Mouse (Mus musculus) bone marrow macrophage, adult 2 months (primary cell): ENCODE measurements at regions not wholly inside any gene's neighbourhood (a gene's known extent, or its start where the extent isn't known, plus 50 kb on each side); places are given as distances from the start of the nearest gene placed in this dataset.

ENCODE experiments used
- H3K27ac ChIP-seq: 2 replicates; pipeline ENCODE4 v1.5.1; 2012; ENCODE audit warnings: low read depth, low read length; ENCODE audit not compliant: insufficient read depth
- H3K4me1 ChIP-seq: 2 replicates; pipeline ENCODE4 v1.6.1; 2012; ENCODE audit warnings: low read length; ENCODE audit not compliant: control insufficient read depth, insufficient read depth
- H3K4me3 ChIP-seq: 2 replicates; pipeline ENCODE4 v1.5.1; 2012; ENCODE audit warnings: mild to moderate bottlenecking, low read length, moderate library complexity; ENCODE audit not compliant: insufficient read depth
- CTCF ChIP-seq: IDR thresholded peaks from 2 replicates; pipeline ENCODE4 v1.5.1; 2012; ENCODE audit warnings: low read depth, mild to moderate bottlenecking, low read length, moderate library complexity
- POLR2A ChIP-seq: IDR thresholded peaks from 2 replicates; pipeline ENCODE4 v1.6.1; 2012; ENCODE audit warnings: mild to moderate bottlenecking, low read depth, low read length, borderline replicate concordance

GRCm38 (mm10) chr2:168338819-168339218, 57.3 kb upstream of the Kcng1 start:
- no peak overlapping the region for H3K4me3 ChIP-seq
- no peak for TF ChIP-seq CTCF
- TF ChIP-seq POLR2A, result no peak
- no peaks in the 10 kb centered on the region for H3K4me1 ChIP-seq
- no peak overlapping the region for H3K27ac ChIP-seq

DNA sequence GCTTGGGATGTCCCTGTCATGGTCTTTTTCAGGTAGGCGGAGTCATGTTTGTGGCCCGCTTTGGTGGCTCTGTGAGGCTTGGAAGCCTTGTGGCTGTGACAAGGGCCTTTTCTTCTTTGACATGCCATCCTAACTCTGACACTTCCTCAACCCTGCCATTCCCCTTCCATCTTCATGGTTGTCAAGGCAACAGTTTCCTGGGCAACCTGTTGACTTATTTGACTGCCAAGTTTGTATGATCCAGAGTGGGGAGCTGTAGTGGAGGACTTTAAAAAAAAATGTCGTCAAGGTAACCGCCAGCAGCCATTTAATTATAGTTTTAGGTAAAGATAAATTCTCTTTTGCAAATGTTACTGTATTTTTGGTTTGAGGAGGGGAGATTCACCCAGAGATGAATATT, 56.8 kb upstream of the Kcng1 start:
- no peak overlapping the region for H3K4me3 ChIP-seq
- no peak for TF ChIP-seq CTCF
- no peak for TF ChIP-seq POLR2A
- no peaks in the 10 kb centered on the region for H3K4me1 ChIP-seq
- H3K27ac ChIP-seq, result no peak overlapping the region

- no peaks in the 10 kb centered on the region for H3K4me1 ChIP-seq
- TF ChIP-seq CTCF (no peak), POLR2A (no peak)
- no peak overlapping the region for H3K27ac ChIP-seq
- no peak overlapping the region for H3K4me3 ChIP-seq
These were observed 56.1 kb upstream of the Kcng1 start for GRCm38 (mm10) chr2:168337611-168338010.

DNA sequence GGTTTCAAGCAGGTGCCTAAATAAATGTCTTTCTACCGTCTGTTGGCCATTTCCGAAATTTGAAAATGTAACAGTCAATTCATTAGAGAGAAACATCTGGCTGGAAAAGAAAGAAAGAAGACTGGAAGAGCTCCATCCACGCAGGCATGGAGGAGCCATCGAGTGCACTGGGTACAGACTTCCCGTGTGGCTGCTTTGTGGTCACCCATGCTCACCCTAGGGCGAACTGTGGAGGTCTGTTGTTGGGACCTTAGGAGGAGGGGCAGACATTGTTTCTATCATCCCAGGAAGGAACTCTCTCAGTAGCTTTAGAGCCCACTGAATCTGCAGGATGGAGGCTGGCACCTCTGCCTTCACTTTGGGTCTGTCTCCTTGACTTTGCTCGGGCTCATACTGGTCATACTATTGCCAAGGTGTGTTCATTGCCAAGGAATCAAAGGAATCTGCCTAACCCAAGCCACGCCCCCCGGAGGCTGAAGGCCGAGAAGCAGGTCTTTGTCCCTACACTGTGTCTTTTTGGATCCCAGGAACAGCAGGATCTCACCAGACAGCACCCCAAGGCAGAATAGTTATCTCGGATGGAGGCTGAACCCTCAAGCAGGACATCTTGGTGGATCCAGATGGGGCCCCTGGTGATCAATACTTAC, 54.3 kb upstream of the Kcng1 start:
- no peaks in the 10 kb centered on the region for H3K4me1 ChIP-seq
- H3K4me3 ChIP-seq, result no peak overlapping the region
- TF ChIP-seq POLR2A (no peak), CTCF (no peak)
- no peak overlapping the region for H3K27ac ChIP-seq

DNA sequence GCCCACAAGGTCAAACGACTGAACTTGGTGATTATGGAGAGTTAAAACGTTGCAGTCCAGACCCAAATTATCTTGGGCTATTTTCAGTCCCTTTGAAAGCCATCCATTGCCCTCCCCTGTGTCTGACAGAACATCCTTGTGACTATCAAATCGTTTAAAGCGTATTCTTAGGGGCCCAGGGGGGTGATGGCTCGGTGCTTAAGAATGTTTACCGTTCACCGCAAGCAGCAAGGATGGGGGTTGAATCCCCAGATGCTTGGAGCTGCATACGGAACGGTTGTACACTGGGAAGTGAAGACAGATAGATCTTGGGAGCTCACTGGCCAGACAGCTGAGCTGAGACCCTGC, 52.7 kb upstream of the Kcng1 start:
- H3K4me3 ChIP-seq, result no peak overlapping the region
- H3K27ac ChIP-seq, result no peak overlapping the region
- TF ChIP-seq POLR2A (no peak), CTCF (no peak)
- H3K4me1 ChIP-seq, result no peaks in the 10 kb centered on the region

- H3K27ac ChIP-seq, result no peak overlapping the region
- TF ChIP-seq CTCF (no peak), POLR2A (no peak)
- no peaks in the 10 kb centered on the region for H3K4me1 ChIP-seq
- no peak overlapping the region for H3K4me3 ChIP-seq
These were observed 52.2 kb upstream of the Kcng1 start for GRCm38 (mm10) chr2:168333552-168334240.

GRCm38 (mm10) chr2:168332972-168333371, 51.4 kb upstream of the Kcng1 start:
- TF ChIP-seq CTCF (no peak), POLR2A (no peak)

More at GRCm38 (mm10) chr2:168332972-168333371, 51.4 kb upstream of the Kcng1 start:
- no peak overlapping the region for H3K27ac ChIP-seq
- no peaks in the 10 kb centered on the region for H3K4me1 ChIP-seq
- H3K4me3 ChIP-seq, result no peak overlapping the region
